Mouse (Mus musculus) myocyte (in vitro differentiated cells): ENCODE measurements around the gene Nms. TPM values are rescaled to one million over a fixed set of nuclear protein-coding genes. Genes with fewer than 3 reads are reported as not detected.

Source experiments
- H3K27me3 ChIP-seq: one replicate; pipeline ENCODE4 v1.6.1; 2011; ENCODE audit not compliant: control insufficient read depth, insufficient read depth, insufficient read length
- H3K36me3 ChIP-seq: one replicate; pipeline ENCODE4 v1.6.1; 2011; ENCODE audit not compliant: control insufficient read depth, insufficient read depth
- H3K4me2 ChIP-seq: one replicate; pipeline ENCODE4 v1.6.1; 2011; ENCODE audit warnings: low read depth, control low read depth
- H3K4me3 ChIP-seq: one replicate; pipeline ENCODE4 v1.5.1; 2011; ENCODE audit warnings: mild to moderate bottlenecking, control low read depth, moderate library complexity
- H3K79me2 ChIP-seq: one replicate; pipeline ENCODE4 v1.6.1; 2011; ENCODE audit not compliant: control insufficient read depth, insufficient read depth
- H3ac ChIP-seq: one replicate; pipeline ENCODE4 v1.6.1; 2011; ENCODE audit not compliant: control insufficient read depth, insufficient read length
- CEBPB ChIP-seq: IDR thresholded peaks from 2 replicates; pipeline ENCODE4 v1.6.1; 2011; ENCODE audit warnings: mild to moderate bottlenecking, moderate library complexity; ENCODE audit not compliant: poor library complexity, insufficient read depth, severe bottlenecking
- E2F4 ChIP-seq: IDR thresholded peaks from one replicate; pipeline ENCODE4 v1.6.1; 2011; ENCODE audit warnings: mild to moderate bottlenecking, control low read depth, moderate library complexity; ENCODE audit not compliant: insufficient read depth
- MAX ChIP-seq: IDR thresholded peaks from one replicate; pipeline ENCODE4 v1.6.1; 2011; ENCODE audit warnings: low read depth, mild to moderate bottlenecking, control low read depth
- MYOD1 ChIP-seq, 3 experiments: IDR thresholded peaks; one replicate each; pipeline ENCODE4 v1.6.1; 2011; ENCODE audit warnings: control low read depth in 2 of 3, low read depth in 2 of 3, mild to moderate bottlenecking in 2 of 3, moderate library complexity in 1 of 3; ENCODE audit not compliant: insufficient read length in 2 of 3, control insufficient read depth in 1 of 3
- MYOG ChIP-seq, 3 experiments: IDR thresholded peaks; one replicate each; pipeline ENCODE4 v1.6.1; 2011; ENCODE audit warnings: control low read depth in 2 of 3, low read depth in 2 of 3, mild to moderate bottlenecking in 2 of 3; ENCODE audit not compliant: insufficient read length in 2 of 3, control insufficient read depth in 1 of 3, insufficient read depth in 1 of 3
- POLR2A ChIP-seq: IDR thresholded peaks from one replicate; pipeline ENCODE4 v1.6.1; 2011; ENCODE audit warnings: low read depth, mild to moderate bottlenecking, control low read depth, moderate library complexity; ENCODE audit not compliant: insufficient read length
- POLR2AphosphoS2 ChIP-seq: IDR thresholded peaks from one replicate; pipeline ENCODE4 v1.6.1; 2011; ENCODE audit warnings: low read depth, control low read depth; ENCODE audit not compliant: insufficient read length
- REST ChIP-seq: IDR thresholded peaks from one replicate; pipeline ENCODE4 v1.6.1; 2011; ENCODE audit warnings: mild to moderate bottlenecking, control low read depth, moderate library complexity; ENCODE audit not compliant: insufficient read depth, insufficient read length
- SRF ChIP-seq: IDR thresholded peaks from one replicate; pipeline ENCODE4 v1.6.1; 2011; ENCODE audit warnings: low read depth; ENCODE audit not compliant: control insufficient read depth, insufficient read length
- TCF12 ChIP-seq: IDR thresholded peaks from one replicate; pipeline ENCODE4 v1.6.1; 2011; ENCODE audit warnings: mild to moderate bottlenecking, control low read depth; ENCODE audit not compliant: poor library complexity, insufficient read depth, severe bottlenecking
- TCF3 ChIP-seq: IDR thresholded peaks from one replicate; pipeline ENCODE4 v1.6.1; 2011; ENCODE audit warnings: low read depth, control low read depth; ENCODE audit not compliant: insufficient read length
- USF1 ChIP-seq: IDR thresholded peaks from one replicate; pipeline ENCODE4 v1.6.1; 2011; ENCODE audit warnings: low read depth, mild to moderate bottlenecking, control low read depth, moderate library complexity
- polyA plus RNA-seq: library from polyadenylated mRNA; unstranded; fragments of >200 nt; fragmentation: generic; extraction: Trizol; gene quantifications from one replicate; pipeline ENCODE4 v1.2.1, GENCODE M21; 2012; ENCODE audit warnings: missing spikeins

Gene Nms
- polyA plus RNA-seq, 1 experiment, result not detected

DNA sequence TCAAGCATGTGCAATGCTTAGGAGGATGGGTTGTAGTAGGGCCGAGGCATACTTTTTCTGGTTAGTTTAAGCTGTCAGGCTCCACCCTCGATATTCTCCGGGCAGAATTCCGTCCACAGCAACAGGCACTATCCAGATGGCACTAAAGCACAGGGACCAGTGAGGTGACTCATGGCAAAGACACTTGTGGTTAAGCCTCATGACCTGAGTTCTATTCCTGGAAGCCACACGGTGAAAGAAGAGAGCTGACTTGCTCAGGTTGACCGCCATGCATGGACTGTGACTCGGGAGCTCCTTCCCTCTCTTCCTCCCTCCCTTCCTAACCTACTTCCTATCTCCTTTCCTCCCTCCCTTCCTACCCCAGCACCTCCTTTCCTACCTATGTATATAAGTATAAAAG is 41.0 kb downstream of the Nms start:
- H3K27me3 ChIP-seq, result no peaks in the 10 kb centered on the region
- H3K4me3 ChIP-seq, result no peak overlapping the region
- no peaks in the 10 kb centered on the region for H3K79me2 ChIP-seq
- no peaks in the 10 kb centered on the region for H3K36me3 ChIP-seq
- peak overlapping the region; percentile 80 for H3K4me2 ChIP-seq
- TF ChIP-seq SRF (no peak), POLR2A (peak; percentile 45), MAX (no peak), MYOD1 (IDR thresholded peaks at IDR 0.05; ENCODE audit: control insufficient read depth in 1 of 3, insufficient read length in 2 of 3, low read depth in 2 of 3) (peak in 2 of 3 experiments; percentile 50 to 71), TCF12 (peak; percentile 57), USF1 (peak; percentile 51), E2F4 (no peak), REST (no peak), TCF3 (peak; percentile 21), POLR2AphosphoS2 (peak; percentile 51), MYOG (IDR thresholded peaks at IDR 0.05; ENCODE audit: control insufficient read depth in 1 of 3, insufficient read depth in 1 of 3, insufficient read length in 2 of 3, low read depth in 2 of 3) (peak in 1 of 3 experiments; percentile 79)
- no peak overlapping the region for H3ac ChIP-seq

DNA sequence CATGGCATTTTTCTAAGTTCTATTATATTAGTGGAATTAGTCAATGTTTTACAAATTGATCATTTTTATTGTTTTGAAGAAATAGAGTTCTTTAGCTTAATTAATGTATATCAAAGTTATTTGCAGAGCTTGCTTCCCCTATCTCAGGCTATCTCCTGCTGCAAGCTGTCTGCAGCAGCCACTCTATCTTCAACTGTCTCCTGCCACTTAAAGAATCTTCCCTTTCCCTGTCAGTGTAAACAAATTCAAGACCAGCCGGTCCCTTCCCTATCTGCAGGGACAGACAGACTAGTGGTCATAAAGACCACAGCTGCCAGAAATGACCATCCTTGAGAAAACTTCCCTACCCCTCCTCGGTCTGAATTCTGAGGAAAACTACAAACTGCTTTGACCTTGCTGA is 44.9 kb downstream of the Nms start:
- Histone ChIP-seq H3K4me3 (no peak overlapping the region), H3K4me2 (no peak overlapping the region), H3K79me2 (peaks cover 10% of the 10 kb centered on the region), H3K36me3 (no peaks in the 10 kb centered on the region), H3K27me3 (no peaks in the 10 kb centered on the region), H3ac (no peak overlapping the region)
- no peak for TF ChIP-seq TCF12
- TF ChIP-seq E2F4, result no peak
- TF ChIP-seq SRF, result no peak
- no peak for TF ChIP-seq POLR2A
- no peak for TF ChIP-seq MAX
- TF ChIP-seq USF1, result no peak
- no peak for TF ChIP-seq MYOD1 (IDR thresholded peaks at IDR 0.05; ENCODE audit: control insufficient read depth in 1 of 3, insufficient read length in 2 of 3, low read depth in 2 of 3)
- no peak for TF ChIP-seq POLR2AphosphoS2
- no peak for TF ChIP-seq CEBPB
- no peak for TF ChIP-seq MYOG (IDR thresholded peaks at IDR 0.05; ENCODE audit: control insufficient read depth in 1 of 3, insufficient read depth in 1 of 3, insufficient read length in 2 of 3, low read depth in 2 of 3)
- no peak for TF ChIP-seq TCF3
- no peak for TF ChIP-seq REST

DNA sequence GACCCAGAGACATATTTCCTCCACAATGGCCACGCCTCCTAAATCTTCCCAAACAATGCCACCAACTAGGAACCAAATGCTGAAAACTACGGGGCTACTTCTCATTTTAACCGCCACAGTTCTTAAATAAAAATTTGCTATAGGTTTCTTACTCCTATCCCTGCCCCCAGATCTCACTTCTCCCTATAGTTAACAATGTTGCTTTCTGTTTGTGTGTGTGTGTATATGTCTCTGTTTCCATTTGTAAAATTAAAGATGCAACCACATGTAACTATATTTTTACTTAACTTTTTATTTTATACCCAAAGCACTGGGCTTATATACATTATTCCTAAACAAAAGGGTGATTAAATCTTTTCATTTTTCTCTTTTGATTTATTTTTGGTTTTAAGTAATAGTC is 46.4 kb downstream of the Nms start, which contains the start of gene Pdcl3:
Gene Pdcl3, plus strand, starts transcription at position 301 of the 400 bp plus-strand sequence.
- Histone ChIP-seq H3K4me2 (no peak within 1 kb of the TSS), H3K27me3 (no peaks in the 10 kb centered on the region), H3ac (no peak within 1 kb of the TSS), H3K79me2 (peaks cover 24% of the 10 kb centered on the region), H3K4me3 (no peak within 1 kb of the TSS), H3K36me3 (no peaks in the 10 kb centered on the region)
- TF ChIP-seq E2F4 (no peak), TCF12 (no peak), MYOD1 (IDR thresholded peaks at IDR 0.05; ENCODE audit: control insufficient read depth in 1 of 3, insufficient read length in 2 of 3, low read depth in 2 of 3) (no peak), TCF3 (no peak), USF1 (no peak), SRF (no peak)

DNA sequence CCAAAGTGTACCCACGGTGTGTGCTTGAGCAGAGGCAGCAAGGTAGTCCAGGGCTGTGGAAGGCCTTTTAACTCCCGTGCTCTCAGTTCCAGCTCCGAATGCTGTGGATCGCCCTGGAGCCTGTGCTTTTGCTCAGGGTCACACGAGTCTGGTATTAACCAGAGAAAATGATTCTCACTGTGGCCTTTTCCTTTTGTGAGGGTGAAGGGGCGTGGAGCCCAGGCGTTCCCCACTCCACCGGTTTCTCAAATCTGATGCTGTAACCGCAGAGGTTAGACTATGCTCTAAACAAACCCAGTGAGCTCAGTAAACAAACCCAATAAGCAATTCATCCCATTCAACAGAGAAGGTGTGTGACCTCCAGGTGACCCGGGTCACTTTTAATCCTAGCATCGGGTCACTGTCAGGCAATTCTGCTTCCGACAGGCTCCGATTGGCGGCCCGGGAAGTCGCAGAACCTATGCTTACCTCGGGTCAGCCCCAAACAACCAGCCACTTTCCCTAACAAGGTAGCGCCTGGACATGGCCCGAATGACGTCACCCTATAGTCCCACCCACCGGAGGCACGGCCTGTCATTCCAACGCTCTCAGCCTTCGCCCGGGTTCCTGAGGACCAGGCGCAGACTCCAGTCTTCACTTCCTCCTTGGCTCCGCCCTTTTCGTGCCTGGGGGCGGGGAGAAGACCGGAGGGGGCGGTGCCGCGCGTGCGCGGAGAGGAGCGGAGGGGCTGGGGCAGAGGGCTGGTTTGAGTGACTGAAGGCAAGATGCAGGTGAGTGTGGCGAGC is 48.3 kb downstream of the Nms start:
- Histone ChIP-seq H3K79me2 (peaks cover 39% of the 10 kb centered on the region), H3K4me3 (peak overlapping the region; percentile 85), H3K36me3 (peaks cover 2% of the 10 kb centered on the region), H3ac (peak overlapping the region; percentile 84), H3K27me3 (no peaks in the 10 kb centered on the region), H3K4me2 (peak overlapping the region; percentile 85)
- TF ChIP-seq POLR2AphosphoS2 (peak; percentile 34), POLR2A (peak; percentile 63), MYOD1 (IDR thresholded peaks at IDR 0.05; ENCODE audit: control insufficient read depth in 1 of 3, insufficient read length in 2 of 3, low read depth in 2 of 3) (no peak), SRF (peak; percentile 98), MYOG (IDR thresholded peaks at IDR 0.05; ENCODE audit: control insufficient read depth in 1 of 3, insufficient read depth in 1 of 3, insufficient read length in 2 of 3, low read depth in 2 of 3) (peak in 1 of 3 experiments; percentile 40), TCF12 (no peak), MAX (no peak)
